Mouse (Mus musculus) activated CD4-positive, CD25-positive, alpha-beta regulatory T cell, adult 4 months (primary cell): ENCODE data around the gene C87436. TPM values are rescaled to one million over a fixed set of nuclear protein-coding genes. Genes with fewer than 3 reads are reported as not detected.
"Not testable (repeated sequence)": the region's sequence is repeated elsewhere in the genome, so short reads cannot be mapped to it uniquely, and the experiment has no call there.

Experiments used
- ATAC-seq: one replicate; pipeline ENCODE4 v1.8.0; 2017
- polyA plus RNA-seq, 2 experiments: library from polyadenylated mRNA; unstranded; fragments of 100-300 nt; shearing (Covaris generic); gene quantifications; one replicate each; pipeline ENCODE4 v1.2.1; 2017

The C87436 gene
- polyA plus RNA-seq, 2 experiments from 2014 or later: 25.1 to 26.1 TPM

- ATAC-seq: no peak
Observed at GRCm38 (mm10) chr6:86485943-86486640, 47.9 kb downstream of the C87436 start.

- peak; percentile 78 for ATAC-seq
Observed at GRCm38 (mm10) chr6:86487358-86488148, 49.4 kb downstream of the C87436 start.

GRCm38 (mm10) chr6:86488149-86488485 is 49.9 kb downstream of the C87436 start:
- ATAC-seq: no peak

- ATAC-seq: no peak
Observed at GRCm38 (mm10) chr6:86489945-86490344, 51.8 kb downstream of the C87436 start.

- ATAC-seq: not testable (repeated sequence)
Observed at GRCm38 (mm10) chr6:86490413-86490812, 52.2 kb downstream of the C87436 start.

GRCm38 (mm10) chr6:86493469-86494263 is 55.5 kb downstream of the C87436 start:
- ATAC-seq: no peak

- no peak for ATAC-seq
Observed at GRCm38 (mm10) chr6:86494767-86495166, 56.6 kb downstream of the C87436 start.

GRCm38 (mm10) chr6:86495661-86496060 is 57.5 kb downstream of the C87436 start:
- ATAC-seq: no peak

GRCm38 (mm10) chr6:86496127-86496526 is 58.0 kb downstream of the C87436 start:
- ATAC-seq: no peak

- ATAC-seq: no peak
Observed at GRCm38 (mm10) chr6:86496585-86496984, 58.4 kb downstream of the C87436 start.

- ATAC-seq: peak; percentile 49
Observed at GRCm38 (mm10) chr6:86497071-86497815, 59.1 kb downstream of the C87436 start.

GRCm38 (mm10) chr6:86497942-86498732 is 60.0 kb downstream of the C87436 start:
- ATAC-seq: no peak

GRCm38 (mm10) chr6:86499571-86500109 is 61.5 kb downstream of the C87436 start:
- no peak for ATAC-seq

- no peak for ATAC-seq
Observed at GRCm38 (mm10) chr6:86503513-86503912, 65.3 kb downstream of the C87436 start.

GRCm38 (mm10) chr6:86505671-86506070 is 67.5 kb downstream of the C87436 start:
- ATAC-seq: no peak

GRCm38 (mm10) chr6:86506309-86506708 is 68.1 kb downstream of the C87436 start:
- ATAC-seq: no peak

GRCm38 (mm10) chr6:86507116-86507515 is 68.9 kb downstream of the C87436 start:
- ATAC-seq: no peak

- no peak for ATAC-seq
Observed at GRCm38 (mm10) chr6:86508736-86509135, 70.6 kb downstream of the C87436 start.

- no peak for ATAC-seq
Observed at GRCm38 (mm10) chr6:86509194-86509865, 71.2 kb downstream of the C87436 start.

GRCm38 (mm10) chr6:86509866-86510200 is 71.7 kb downstream of the C87436 start:
- ATAC-seq: no peak

GRCm38 (mm10) chr6:86510979-86511378 is 72.8 kb downstream of the C87436 start:
- no peak for ATAC-seq
